Mouse (Mus musculus) stomach, embryonic 15.5 days (tissue): Measurements from ENCODE around the gene Nkx1-2. TPM values are rescaled to one million over a fixed set of nuclear protein-coding genes. Genes with fewer than 3 reads are reported as not detected.

Experiments used
- ATAC-seq: fragments of 200-750 bp; cut with Nextera tagmentation; 2 replicates; pipeline ENCODE4 v1.8.0; 2017; ENCODE audit warnings: low read depth, moderate number of reproducible peaks, moderate TSS enrichment; ENCODE audit not compliant: insufficient read depth, low FRiP score
- H3K27ac ChIP-seq: fragments of 300-500 bp; sonication (generic); 2 replicates; pipeline ENCODE4 v1.5.1; 2015; ENCODE audit warnings: mild to moderate bottlenecking, inconsistent platforms
- H3K27me3 ChIP-seq: fragments of 300-500 bp; sonication (generic); replicated peaks from 2 replicates; pipeline ENCODE4 v1.6.1; 2015; ENCODE audit warnings: inconsistent platforms
- H3K36me3 ChIP-seq: fragments of 300-500 bp; sonication (generic); 2 replicates; pipeline ENCODE4 v1.6.1; 2015; ENCODE audit warnings: inconsistent platforms
- H3K4me1 ChIP-seq: fragments of 300-500 bp; sonication (generic); 2 replicates; pipeline ENCODE4 v1.6.1; 2015; ENCODE audit warnings: inconsistent platforms
- H3K4me2 ChIP-seq: fragments of 300-500 bp; sonication (generic); 2 replicates; pipeline ENCODE4 v1.6.1; 2015; ENCODE audit warnings: mild to moderate bottlenecking, inconsistent platforms
- H3K4me3 ChIP-seq: fragments of 300-500 bp; sonication (generic); replicated peaks from 2 replicates; pipeline ENCODE4 v1.5.1; 2015; ENCODE audit warnings: inconsistent platforms
- H3K9ac ChIP-seq: fragments of 300-500 bp; sonication (generic); 2 replicates; pipeline ENCODE4 v1.6.1; 2015; ENCODE audit warnings: inconsistent platforms
- H3K9me3 ChIP-seq: fragments of 300-500 bp; sonication (generic); 2 replicates; pipeline ENCODE4 v1.6.1; 2016; ENCODE audit warnings: inconsistent platforms
- WGBS: fragments of 180-500 bp; shearing (Covaris S2); methylation state at CpG from one replicate; pipeline ENCODE4 v1.1.7; 2015; 5-methylcytosine and 5-hydroxymethylcytosine counted together
- polyA plus RNA-seq: library from polyadenylated mRNA; unstranded; fragments of >200 nt; fragmentation: Nextera tagmentation; extraction: Ambion mirVana; gene quantifications from 2 replicates; pipeline ENCODE4 v1.2.1, GENCODE M21; 2015

The Nkx1-2 gene
- polyA plus RNA-seq, 1 experiment from 2014 or later, result 0.12 TPM

DNA sequence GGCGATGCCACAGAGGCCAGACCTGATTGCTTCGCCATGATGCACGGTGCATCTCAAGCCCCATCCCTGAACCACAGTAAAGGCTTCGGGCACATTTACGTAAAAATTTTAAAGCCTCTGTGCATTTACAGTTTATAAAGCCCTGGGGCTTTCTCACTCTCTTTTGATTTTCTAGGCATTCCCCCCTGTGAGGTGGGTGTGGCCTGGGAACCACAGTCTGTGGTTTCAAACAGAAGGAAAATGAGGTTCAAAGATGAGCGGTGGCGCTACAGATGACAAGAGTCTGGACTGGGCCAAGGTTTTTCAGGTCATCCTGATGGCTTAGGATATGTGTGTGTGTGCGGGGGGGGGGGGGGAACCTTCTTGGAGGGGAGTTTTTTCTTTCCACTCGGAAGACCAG is 589 bp upstream of the Nkx1-2 start:
- no peak for ATAC-seq
- 4% methylated on average over 9 of the region's 9 CpGs for WGBS
- peak overlapping the region; percentile 22 for H3K4me3 ChIP-seq
- H3K27me3 ChIP-seq, result peaks cover 79% of the 10 kb centered on the region
- H3K36me3 ChIP-seq, result no peaks in the 10 kb centered on the region
- H3K4me2 ChIP-seq, result peak overlapping the region; percentile 63
- H3K9me3 ChIP-seq, result no peaks in the 10 kb centered on the region
- peaks cover 21% of the 10 kb centered on the region for H3K4me1 ChIP-seq
- H3K27ac ChIP-seq, result no peak overlapping the region
- H3K9ac ChIP-seq, result no peak overlapping the region

DNA sequence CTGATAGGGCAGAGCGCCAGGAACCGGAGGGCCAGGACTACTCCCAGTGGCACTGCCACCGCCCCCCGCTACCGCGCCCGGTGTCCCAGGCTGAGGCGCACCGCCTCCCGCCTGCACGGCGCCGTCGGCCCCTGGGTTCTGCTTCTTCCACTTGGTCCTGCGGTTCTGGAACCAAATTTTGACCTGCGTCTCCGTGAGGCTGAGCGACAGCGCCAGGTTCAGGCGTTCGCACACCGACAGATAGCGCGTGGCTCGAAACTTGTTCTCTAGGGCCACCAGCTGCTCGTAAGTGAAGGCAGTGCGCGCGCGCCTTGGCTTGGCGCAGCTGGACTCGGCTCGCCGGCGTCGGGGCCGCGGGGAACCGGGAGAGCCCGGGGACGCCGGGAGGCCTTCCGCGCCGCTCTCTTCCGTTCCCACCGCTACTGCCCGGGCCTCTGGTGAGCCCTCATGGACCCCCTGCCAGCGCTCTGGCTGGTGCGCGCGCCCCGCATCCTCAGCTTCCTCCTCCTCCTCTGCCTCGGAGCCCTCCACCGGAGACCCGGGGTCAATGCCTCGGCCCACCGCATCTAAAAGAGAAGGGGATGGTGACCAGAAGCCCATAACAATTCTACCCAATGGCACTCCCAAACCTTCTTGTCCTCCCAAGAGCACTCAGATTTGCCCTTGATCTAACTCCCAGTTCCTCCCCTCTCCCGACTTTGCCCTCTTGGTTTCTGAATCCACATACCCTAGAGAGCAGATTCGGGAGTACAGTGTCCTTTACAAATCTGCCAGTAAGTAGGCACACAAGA is 2.0 kb downstream of the Nkx1-2 start:
- Histone ChIP-seq H3K27me3 (peaks cover 70% of the 10 kb centered on the region), H3K9ac (no peak overlapping the region), H3K4me2 (peak overlapping the region; percentile 83), H3K4me1 (peaks cover 21% of the 10 kb centered on the region), H3K4me3 (peak overlapping the region; percentile 45), H3K9me3 (no peaks in the 10 kb centered on the region), H3K27ac (no peak overlapping the region), H3K36me3 (no peaks in the 10 kb centered on the region)
- ATAC-seq, result peak; percentile 25; the same call in 1 of the 2 replicates
- under 1% methylated on average over 59 of the region's 60 CpGs for WGBS

DNA sequence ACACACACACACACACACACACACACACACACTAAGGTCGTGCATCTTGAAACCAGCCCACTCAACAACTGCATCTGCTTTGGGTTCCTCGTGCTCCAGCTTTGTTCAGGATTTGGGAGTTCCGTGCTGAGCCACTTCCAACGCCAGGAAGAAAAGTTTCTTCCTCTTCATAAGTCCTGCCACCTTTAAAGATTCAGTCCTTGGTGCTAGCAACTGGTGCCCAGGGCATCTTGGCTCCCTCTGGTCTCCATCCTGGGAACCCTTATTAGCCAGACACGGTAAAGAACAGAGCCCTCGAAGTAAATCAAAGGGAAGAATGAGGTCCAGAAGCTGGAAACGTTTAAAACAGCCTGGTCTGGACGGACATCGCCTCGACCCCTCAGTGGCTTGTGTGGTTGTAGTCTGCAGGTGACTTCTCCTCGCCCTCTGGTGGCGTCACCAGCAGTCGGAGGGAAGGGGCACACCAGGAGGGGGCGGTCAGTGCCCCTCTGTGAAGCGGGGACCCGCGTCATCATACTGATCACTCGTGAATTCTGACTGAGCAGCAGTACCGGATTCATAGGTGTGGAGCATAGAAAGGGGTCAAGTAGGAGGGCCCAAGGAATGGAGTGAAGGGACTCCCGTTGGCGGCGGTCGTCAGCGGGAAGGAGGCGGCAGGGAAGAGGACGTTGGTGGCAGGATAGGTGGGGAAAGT is 2.7 kb downstream of the Nkx1-2 start:
- H3K27ac ChIP-seq, result no peak overlapping the region
- peaks cover 62% of the 10 kb centered on the region for H3K27me3 ChIP-seq
- H3K4me3 ChIP-seq, result peak overlapping the region; percentile 45
- H3K36me3 ChIP-seq, result no peaks in the 10 kb centered on the region
- ATAC-seq, result 0 out of 2 replicates have a peak, but pooled peaks have one; percentile 45
- H3K9me3 ChIP-seq, result no peaks in the 10 kb centered on the region
- H3K9ac ChIP-seq, result no peak overlapping the region
- WGBS, result 11% methylated on average over 26 of the region's 26 CpGs
- H3K4me2 ChIP-seq, result peak overlapping the region; percentile 83
- H3K4me1 ChIP-seq, result peaks cover 21% of the 10 kb centered on the region

DNA sequence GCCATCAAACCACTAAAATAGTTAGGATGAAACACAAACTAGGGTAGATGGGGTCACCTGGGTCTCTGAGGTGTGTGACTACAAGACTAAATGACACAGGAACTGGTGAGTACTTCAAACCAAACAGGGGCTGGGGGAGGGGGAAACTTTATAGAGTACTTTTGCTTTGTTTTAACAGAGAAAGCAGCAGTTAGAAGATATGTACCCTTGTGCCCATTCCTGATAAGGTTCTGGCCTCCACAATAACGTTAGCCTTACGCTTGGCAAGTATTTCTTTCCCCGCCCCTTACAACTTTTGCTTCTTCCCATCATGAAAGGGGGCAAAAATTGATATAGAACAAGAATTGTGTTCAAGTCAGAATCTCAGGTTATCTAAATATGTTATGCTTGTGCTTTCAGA is 3.6 kb downstream of the Nkx1-2 start:
- no peaks in the 10 kb centered on the region for H3K9me3 ChIP-seq
- WGBS, result 74% methylated on average over 3 of the region's 3 CpGs
- H3K9ac ChIP-seq, result no peak overlapping the region
- H3K36me3 ChIP-seq, result no peaks in the 10 kb centered on the region
- ATAC-seq, result no peak
- peaks cover 53% of the 10 kb centered on the region for H3K27me3 ChIP-seq
- H3K4me3 ChIP-seq, result no peak overlapping the region
- H3K4me2 ChIP-seq, result no peak overlapping the region
- no peak overlapping the region for H3K27ac ChIP-seq
- peaks cover 21% of the 10 kb centered on the region for H3K4me1 ChIP-seq

DNA sequence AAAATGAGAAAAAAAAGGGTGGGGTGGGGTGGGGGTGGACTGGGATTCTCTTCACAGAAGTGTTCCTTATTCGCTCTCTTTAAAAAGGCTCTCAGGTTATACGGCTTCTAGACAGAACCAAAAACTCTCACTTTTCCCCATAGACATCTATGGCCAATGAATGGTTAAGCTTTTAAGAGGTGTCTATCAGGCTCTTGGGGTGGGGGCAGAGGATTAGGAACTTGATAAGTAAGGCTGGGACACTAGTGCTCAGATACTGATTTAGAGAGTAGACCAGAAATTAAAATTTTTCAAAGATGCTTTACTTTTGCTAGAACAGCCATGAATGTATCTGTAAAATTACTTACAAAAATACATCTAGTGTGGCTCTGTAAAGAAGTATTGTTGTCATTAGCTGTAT is 5.1 kb downstream of the Nkx1-2 start:
- H3K9me3 ChIP-seq, result no peaks in the 10 kb centered on the region
- H3K4me1 ChIP-seq, result peaks cover 20% of the 10 kb centered on the region
- H3K27me3 ChIP-seq, result peaks cover 38% of the 10 kb centered on the region
- 93% methylated on average over 2 of the region's 2 CpGs for WGBS
- no peaks in the 10 kb centered on the region for H3K36me3 ChIP-seq
- H3K4me2 ChIP-seq, result no peak overlapping the region
- H3K4me3 ChIP-seq, result no peak overlapping the region
- H3K27ac ChIP-seq, result no peak overlapping the region
- ATAC-seq, result no peak
- H3K9ac ChIP-seq, result no peak overlapping the region

DNA sequence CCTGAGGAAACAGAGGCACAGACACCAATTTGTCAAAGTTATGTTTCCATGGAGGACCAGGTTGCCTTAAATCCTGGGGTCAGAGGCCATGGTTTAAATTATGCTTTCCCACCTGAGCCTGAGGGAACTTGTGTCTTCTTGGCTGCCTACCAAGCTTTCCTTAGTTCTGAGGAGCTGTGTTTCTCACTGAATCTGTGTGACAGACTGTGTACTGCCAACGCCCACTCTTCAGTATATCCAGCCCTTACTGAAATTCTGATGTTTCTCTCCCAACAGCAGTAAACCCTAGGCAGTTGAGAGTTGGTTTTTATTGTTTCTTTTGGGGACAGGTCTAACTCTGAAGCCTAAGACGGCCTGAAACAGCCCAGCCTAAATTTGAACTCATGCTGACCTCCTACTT is 5.7 kb downstream of the Nkx1-2 start:
- H3K4me1 ChIP-seq, result peaks cover 17% of the 10 kb centered on the region
- peaks cover 33% of the 10 kb centered on the region for H3K27me3 ChIP-seq
- 65% methylated on average over 2 of the region's 2 CpGs for WGBS
- H3K36me3 ChIP-seq, result no peaks in the 10 kb centered on the region
- H3K9ac ChIP-seq, result no peak overlapping the region
- ATAC-seq, result no peak
- H3K9me3 ChIP-seq, result no peaks in the 10 kb centered on the region
- no peak overlapping the region for H3K4me3 ChIP-seq
- H3K27ac ChIP-seq, result no peak overlapping the region
- H3K4me2 ChIP-seq, result no peak overlapping the region

DNA sequence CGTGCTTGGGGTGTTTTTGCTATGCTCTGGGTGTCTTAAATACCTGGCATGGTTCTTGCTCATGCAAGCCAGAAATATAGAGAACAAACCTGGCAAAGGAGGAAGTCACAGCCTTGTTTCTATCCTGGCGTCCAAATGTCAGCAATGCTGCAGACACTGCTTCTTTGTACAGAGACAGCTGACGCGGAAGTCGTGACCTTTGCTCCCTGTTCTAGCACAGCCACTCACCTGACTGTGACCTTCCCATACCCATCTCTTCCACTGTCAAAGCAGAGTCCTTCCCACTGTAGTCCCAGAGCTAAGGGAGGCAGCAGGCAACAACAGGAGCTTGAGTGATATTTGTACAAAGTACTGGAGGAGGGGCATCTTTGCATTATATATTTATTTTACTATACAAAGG is 9.8 kb downstream of the Nkx1-2 start:
- no peak overlapping the region for H3K9ac ChIP-seq
- 49% methylated on average over 5 of the region's 5 CpGs for WGBS
- H3K4me3 ChIP-seq, result no peak overlapping the region
- ATAC-seq, result no peak
- H3K9me3 ChIP-seq, result no peaks in the 10 kb centered on the region
- H3K4me2 ChIP-seq, result no peak overlapping the region
- no peaks in the 10 kb centered on the region for H3K4me1 ChIP-seq
- H3K27ac ChIP-seq, result no peak overlapping the region
- no peaks in the 10 kb centered on the region for H3K36me3 ChIP-seq
- H3K27me3 ChIP-seq, result no peaks in the 10 kb centered on the region

DNA sequence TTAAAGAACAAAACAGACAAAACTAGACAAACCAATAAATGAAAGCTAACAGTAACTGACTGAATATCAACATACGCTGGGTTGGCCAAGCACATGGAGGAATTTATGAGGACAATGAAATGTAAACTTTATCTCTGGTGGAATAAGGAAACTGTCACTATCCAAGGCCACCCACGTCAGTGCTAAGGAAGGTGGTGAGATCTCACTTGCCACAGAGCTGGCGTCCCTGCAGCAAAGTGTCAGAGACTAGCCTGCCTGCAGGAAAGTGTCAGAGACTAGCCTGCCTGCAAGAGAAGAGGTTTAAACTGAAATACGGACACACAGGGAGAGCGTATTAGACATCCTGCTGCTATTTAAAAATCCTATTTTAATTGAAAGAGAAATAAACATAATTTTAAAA is 12.3 kb downstream of the Nkx1-2 start:
- no peak overlapping the region for H3K27ac ChIP-seq
- no peak for ATAC-seq
- H3K27me3 ChIP-seq, result no peaks in the 10 kb centered on the region
- no peak overlapping the region for H3K4me2 ChIP-seq
- no peaks in the 10 kb centered on the region for H3K36me3 ChIP-seq
- no peak overlapping the region for H3K4me3 ChIP-seq
- no peaks in the 10 kb centered on the region for H3K4me1 ChIP-seq
- H3K9me3 ChIP-seq, result no peaks in the 10 kb centered on the region
- 45% methylated on average over 5 of the region's 5 CpGs for WGBS
- no peak overlapping the region for H3K9ac ChIP-seq

DNA sequence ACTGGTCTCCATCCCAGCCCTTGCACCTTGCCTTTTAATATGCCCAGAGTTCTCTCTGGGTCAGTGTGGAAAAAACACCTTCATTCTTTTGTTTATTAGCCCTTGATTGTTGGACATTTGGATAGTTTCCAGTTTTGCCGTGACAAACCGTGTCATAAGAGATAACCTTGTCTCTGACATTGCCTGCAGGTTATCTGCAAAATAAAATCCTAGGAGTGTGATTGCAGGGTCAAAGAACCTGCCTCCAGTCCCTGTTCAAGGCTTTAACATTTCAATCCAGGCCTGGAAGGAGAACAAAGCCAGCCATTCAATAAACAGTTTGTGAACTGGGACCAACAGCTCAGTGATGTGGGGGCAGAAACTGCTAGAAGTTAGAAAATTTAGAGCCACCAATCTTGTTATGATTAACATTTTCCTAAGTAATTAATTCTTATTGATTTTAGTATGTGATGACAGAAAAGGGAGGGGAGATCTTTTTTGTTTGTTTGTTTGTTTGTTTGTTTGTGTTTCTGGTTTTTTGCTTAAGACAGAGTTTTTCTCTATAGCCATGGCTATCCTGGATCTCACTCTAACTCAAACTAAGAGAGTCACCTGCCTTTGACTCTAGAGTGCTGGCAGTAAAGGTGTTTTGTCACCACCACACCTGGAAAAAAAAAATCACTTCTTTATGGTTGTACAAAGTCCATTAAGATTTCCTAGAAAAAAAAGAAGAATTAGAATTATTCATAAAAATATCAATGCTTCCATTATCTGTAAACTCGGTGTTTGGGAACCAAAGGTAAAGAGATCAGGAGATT is 13.5 kb downstream of the Nkx1-2 start:
- Histone ChIP-seq H3K4me3 (no peak overlapping the region), H3K27ac (no peak overlapping the region), H3K4me2 (no peak overlapping the region), H3K36me3 (no peaks in the 10 kb centered on the region), H3K4me1 (no peaks in the 10 kb centered on the region), H3K9me3 (no peaks in the 10 kb centered on the region), H3K9ac (no peak overlapping the region), H3K27me3 (no peaks in the 10 kb centered on the region)
- WGBS, result 53% methylated on average over 3 of the region's 3 CpGs
- ATAC-seq, result no peak

DNA sequence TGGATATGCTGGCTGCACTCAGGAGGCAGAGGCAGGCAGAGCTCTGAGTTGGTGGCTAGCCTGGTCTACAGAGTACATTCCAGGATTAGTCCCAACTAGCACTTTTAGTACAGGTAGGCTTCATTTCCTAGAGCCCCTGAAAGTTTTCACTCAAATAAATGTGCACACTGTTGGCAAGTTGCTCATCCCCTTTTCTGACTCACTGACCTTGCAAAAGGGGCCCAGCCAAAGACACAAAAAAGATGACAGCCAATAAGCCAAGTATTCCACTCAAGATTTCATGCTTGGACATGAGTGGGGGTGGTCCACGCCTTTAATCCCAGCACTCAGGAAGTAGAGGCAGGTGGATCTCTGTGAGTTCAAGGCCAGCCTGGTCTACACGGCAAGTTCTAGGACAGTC is 18.0 kb downstream of the Nkx1-2 start:
- Histone ChIP-seq H3K27me3 (no peaks in the 10 kb centered on the region), H3K9ac (no peak overlapping the region), H3K4me3 (no peak overlapping the region), H3K9me3 (no peaks in the 10 kb centered on the region), H3K27ac (no peak overlapping the region), H3K4me2 (no peak overlapping the region), H3K4me1 (peaks cover 3% of the 10 kb centered on the region; the same call in 1 of the 2 replicates), H3K36me3 (no peaks in the 10 kb centered on the region)
- WGBS, result 89% methylated on average over 2 of the region's 2 CpGs
- ATAC-seq, result no peak

DNA sequence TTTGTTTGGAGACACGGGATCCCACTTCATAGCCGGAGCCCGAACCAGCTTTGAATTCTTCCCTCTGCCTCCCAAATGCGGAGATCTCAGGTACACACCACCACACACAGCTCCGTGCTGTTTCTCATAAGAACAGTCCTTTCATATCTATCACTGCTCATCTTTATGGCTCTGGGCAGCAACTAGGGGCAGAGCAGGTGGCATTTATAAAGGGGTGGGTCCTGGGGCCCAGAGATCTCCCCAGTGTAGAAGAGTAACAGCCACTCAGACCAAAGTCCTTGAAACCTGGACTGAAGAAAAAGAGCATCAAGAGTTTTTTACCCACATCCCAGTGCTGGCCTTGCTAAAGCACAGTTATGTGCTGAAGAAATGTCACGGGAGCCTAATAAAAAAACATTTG is 18.9 kb downstream of the Nkx1-2 start:
- no peak for ATAC-seq
- H3K4me2 ChIP-seq, result no peak overlapping the region
- no peak overlapping the region for H3K9ac ChIP-seq
- H3K4me3 ChIP-seq, result no peak overlapping the region
- no peak overlapping the region for H3K27ac ChIP-seq
- H3K27me3 ChIP-seq, result no peaks in the 10 kb centered on the region
- H3K9me3 ChIP-seq, result no peaks in the 10 kb centered on the region
- peaks cover 4% of the 10 kb centered on the region; the same call in 1 of the 2 replicates for H3K4me1 ChIP-seq
- WGBS, result 52% methylated on average over 6 of the region's 6 CpGs
- H3K36me3 ChIP-seq, result no peaks in the 10 kb centered on the region

DNA sequence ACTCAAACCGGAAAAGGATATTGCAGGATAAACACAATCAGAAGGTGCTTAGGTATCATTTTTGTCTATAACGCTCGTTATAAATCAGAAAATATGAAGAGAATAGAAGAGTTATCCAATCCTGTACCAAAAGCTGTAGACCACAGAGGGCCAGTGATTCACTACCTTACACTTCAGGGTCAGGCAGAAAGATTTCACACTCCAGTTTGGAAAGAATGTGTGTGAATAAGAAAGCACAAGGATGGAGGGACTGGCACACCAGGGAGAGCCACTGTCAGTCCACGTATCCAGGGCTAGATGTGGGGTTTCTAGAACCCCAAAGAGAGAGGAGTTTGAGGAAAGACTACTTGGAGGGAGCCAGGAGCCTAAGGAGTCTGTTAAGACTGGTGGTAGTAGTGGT is 22.5 kb downstream of the Nkx1-2 start:
- Histone ChIP-seq H3K4me1 (peaks cover 15% of the 10 kb centered on the region), H3K9ac (peak overlapping the region; percentile 22; the same call in 1 of the 2 replicates), H3K4me2 (peak overlapping the region; percentile 78), H3K27me3 (no peaks in the 10 kb centered on the region), H3K4me3 (peak overlapping the region; percentile 70), H3K27ac (peak overlapping the region; percentile 97), H3K9me3 (no peaks in the 10 kb centered on the region), H3K36me3 (no peaks in the 10 kb centered on the region)
- ATAC-seq, result no peak
- 49% methylated on average over 4 of the region's 4 CpGs for WGBS
